Mouse (Mus musculus) liver, embryonic 14.5 days (tissue): ENCODE results near the gene Sh3gl3.
"Not testable (repeated sequence)": the region's sequence is repeated elsewhere in the genome, so short reads cannot be mapped to it uniquely, and the experiment has no call there.

Experiments used
- CTCF ChIP-seq: IDR thresholded peaks from 2 replicates; pipeline ENCODE4 v1.5.1; 2016; ENCODE audit warnings: antibody characterized with exemption, low read depth, control low read depth
- EP300 ChIP-seq: IDR thresholded peaks from 2 replicates; pipeline ENCODE4 v1.6.1; 2016; ENCODE audit warnings: antibody characterized with exemption, low read depth

DNA sequence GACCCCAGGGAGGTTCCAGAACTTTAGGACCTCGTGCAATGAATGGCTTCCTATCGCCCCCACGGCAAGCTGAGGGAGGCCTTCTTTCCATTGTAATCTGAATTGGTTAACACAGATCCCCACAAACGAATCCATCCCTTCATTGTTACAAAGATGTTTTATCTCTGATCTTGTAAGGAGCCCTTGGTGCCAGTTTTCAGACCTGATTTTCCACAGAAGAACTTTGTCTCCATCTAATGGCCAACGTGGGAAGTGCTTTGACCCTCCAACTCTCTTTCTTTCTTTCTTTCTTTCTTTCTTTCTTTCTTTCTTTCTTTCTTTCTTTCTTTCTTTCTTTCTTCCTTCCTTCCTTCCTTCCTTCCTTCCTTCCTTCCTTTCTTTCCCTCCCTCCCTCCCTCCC, 99.2 kb downstream of the Sh3gl3 start:
- peak; percentile 54; the same call in 1 of the 2 replicates for TF ChIP-seq CTCF
- not testable (repeated sequence) for TF ChIP-seq EP300
